Mouse (Mus musculus) monocyte, adult 5-6 weeks (primary cell): Measurements from ENCODE around the gene Bcl2l2. TPM values are rescaled to one million over a fixed set of nuclear protein-coding genes. Genes with fewer than 3 reads are reported as not detected.
A peak's percentile ranks its signal among the peaks of the same experiment; 100 is the strongest.

Experiments used
- ATAC-seq: fragments of 153-309, 156-312 bp; replicated peaks from 2 replicates; pipeline ENCODE4 v1.8.0; 2017; ENCODE audit warnings: mild to moderate bottlenecking; ENCODE audit not compliant: low TSS enrichment, insufficient number of reproducible peaks, severe bottlenecking, poor library complexity, low FRiP score
- total RNA-seq: library from RNA; stranded (forward); fragments of 200-1000, 200-491, 200-594 nt; gene quantifications from 3 replicates; pipeline ENCODE4 v1.2.3, GENCODE M21; 2017

Gene Bcl2l2
- total RNA-seq, 1 experiment from 2014 or later: 4.0 TPM

- ATAC-seq: no peak
Measured at GRCm38 (mm10) chr14:54884022-54884712, 990 bp downstream of the Bcl2l2 start.

- ATAC-seq: no peak
Measured at GRCm38 (mm10) chr14:54885309-54885708, 2.1 kb downstream of the Bcl2l2 start.

- ATAC-seq: no peak
Measured at GRCm38 (mm10) chr14:54892200-54892599, 9.0 kb downstream of the Bcl2l2 start, which contains the start of gene Pabpn1. Gene Pabpn1 (plus strand): TSS chr14:54892500.

GRCm38 (mm10) chr14:54893651-54894181 is 10.5 kb downstream of the Bcl2l2 start:
- ATAC-seq: peak; percentile 98

- ATAC-seq: no peak
Measured at GRCm38 (mm10) chr14:54894296-54895151, 11.3 kb downstream of the Bcl2l2 start.

GRCm38 (mm10) chr14:54897445-54897844 is 14.3 kb downstream of the Bcl2l2 start:
- no peak for ATAC-seq

GRCm38 (mm10) chr14:54900383-54900782 is 17.2 kb downstream of the Bcl2l2 start:
- peak; percentile 83 for ATAC-seq

GRCm38 (mm10) chr14:54903641-54904040 is 20.5 kb downstream of the Bcl2l2 start:
- no peak for ATAC-seq

GRCm38 (mm10) chr14:54908682-54909081 is 25.5 kb downstream of the Bcl2l2 start:
- ATAC-seq: no peak

GRCm38 (mm10) chr14:54912109-54912850 is 29.1 kb downstream of the Bcl2l2 start:
- ATAC-seq: no peak

- no peak for ATAC-seq
Measured at GRCm38 (mm10) chr14:54912886-54913285, 29.7 kb downstream of the Bcl2l2 start, which contains the start of gene Slc22a17. Gene Slc22a17 (minus strand): TSS chr14:54913132.

GRCm38 (mm10) chr14:54913343-54913742 is 30.2 kb downstream of the Bcl2l2 start:
- ATAC-seq: no peak

- no peak for ATAC-seq
Measured at GRCm38 (mm10) chr14:54920076-54920685, 37.0 kb downstream of the Bcl2l2 start.

- no peak for ATAC-seq
Measured at GRCm38 (mm10) chr14:54924641-54925348, 41.6 kb downstream of the Bcl2l2 start.

- ATAC-seq: no peak
Measured at GRCm38 (mm10) chr14:54925349-54926342, 42.5 kb downstream of the Bcl2l2 start, which contains the start of gene Efs. Gene Efs (minus strand): TSS chr14:54926126.

GRCm38 (mm10) chr14:54926401-54927158 is 43.4 kb downstream of the Bcl2l2 start:
- ATAC-seq: no peak
